Mouse (Mus musculus) T-helper 1 cell (primary cell): ENCODE measurements around the gene Ucn.

ENCODE experiments used
- in situ Hi-C: fragments of 300-600 bp; cut with MboI, MseI; formaldehyde crosslinking; loops from one replicate; pipeline ENCODE4 v1.15.1; 2025; ENCODE audit warnings: high pct_unique_total_duplicates

Gene Ucn

DNA sequence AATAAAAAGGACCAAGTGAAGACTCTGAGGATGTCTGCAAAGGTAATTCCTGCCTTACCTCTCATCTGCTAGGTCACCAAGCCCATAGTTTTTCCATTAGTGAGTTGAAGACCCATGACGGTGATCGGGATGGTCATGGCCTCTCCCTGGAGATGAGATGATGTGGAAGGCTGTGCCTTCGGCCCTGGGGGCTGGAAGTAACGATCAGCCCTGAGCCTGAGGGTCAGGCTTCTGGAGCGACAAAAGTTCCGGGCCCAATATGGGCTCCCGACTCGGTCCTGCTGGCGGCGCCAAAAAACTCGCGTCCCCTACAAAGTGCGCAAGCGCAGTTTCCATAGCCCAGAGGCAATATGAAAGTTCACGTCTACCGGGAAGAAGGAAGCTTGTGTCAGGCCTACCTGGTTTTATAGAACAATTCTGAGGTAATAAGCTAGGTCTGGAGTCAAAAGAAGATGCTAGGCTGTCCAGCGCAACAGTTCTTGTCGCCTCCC is 30.6 kb downstream of the Ucn start, which contains the start of gene Slc30a3:
TSS of gene Slc30a3 (minus strand) at position 238 of the 491 bp plus-strand sequence.
- in situ Hi-C loops, result loop anchor here (10.0 kb wide), 1 partner anchor 553 kb away; no protein-coding TSS in a partner anchor

DNA sequence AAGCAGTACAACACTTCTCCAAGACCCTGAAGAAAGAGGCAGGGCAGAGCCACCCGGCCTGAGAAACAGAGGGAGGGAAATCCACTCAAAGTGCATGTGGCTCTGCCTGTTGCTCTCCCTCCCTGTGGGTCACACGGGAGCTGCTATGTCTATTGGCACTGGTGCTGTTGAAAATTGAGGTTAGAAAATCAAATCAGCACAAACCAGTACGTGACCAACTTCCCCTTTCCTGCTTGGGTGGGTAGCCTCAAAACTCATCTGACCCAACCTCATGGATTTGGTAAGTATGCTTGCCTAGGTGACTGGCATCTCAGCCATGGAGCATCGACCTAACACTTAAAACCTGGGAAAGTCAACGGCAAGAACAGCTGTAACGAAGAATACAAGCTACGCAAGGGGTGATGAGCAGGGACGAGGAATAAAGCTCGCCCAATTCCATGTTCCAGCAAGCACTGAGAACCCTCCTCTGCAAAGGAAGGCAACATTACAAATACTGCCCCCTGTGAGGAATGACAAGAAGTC is 32.8 kb downstream of the Ucn start, which contains the start of gene Dnajc5g:
TSS of gene Dnajc5g (plus strand) at position 472 of the 522 bp plus-strand sequence.
- in situ Hi-C loops, result loop anchor here (10.0 kb wide), 1 partner anchor 551 kb away; no protein-coding TSS in a partner anchor

- in situ Hi-C loops, result no loop called here
These were observed 42.7 kb downstream of the Ucn start for GRCm38 (mm10) chr5:31095711-31096480.

DNA sequence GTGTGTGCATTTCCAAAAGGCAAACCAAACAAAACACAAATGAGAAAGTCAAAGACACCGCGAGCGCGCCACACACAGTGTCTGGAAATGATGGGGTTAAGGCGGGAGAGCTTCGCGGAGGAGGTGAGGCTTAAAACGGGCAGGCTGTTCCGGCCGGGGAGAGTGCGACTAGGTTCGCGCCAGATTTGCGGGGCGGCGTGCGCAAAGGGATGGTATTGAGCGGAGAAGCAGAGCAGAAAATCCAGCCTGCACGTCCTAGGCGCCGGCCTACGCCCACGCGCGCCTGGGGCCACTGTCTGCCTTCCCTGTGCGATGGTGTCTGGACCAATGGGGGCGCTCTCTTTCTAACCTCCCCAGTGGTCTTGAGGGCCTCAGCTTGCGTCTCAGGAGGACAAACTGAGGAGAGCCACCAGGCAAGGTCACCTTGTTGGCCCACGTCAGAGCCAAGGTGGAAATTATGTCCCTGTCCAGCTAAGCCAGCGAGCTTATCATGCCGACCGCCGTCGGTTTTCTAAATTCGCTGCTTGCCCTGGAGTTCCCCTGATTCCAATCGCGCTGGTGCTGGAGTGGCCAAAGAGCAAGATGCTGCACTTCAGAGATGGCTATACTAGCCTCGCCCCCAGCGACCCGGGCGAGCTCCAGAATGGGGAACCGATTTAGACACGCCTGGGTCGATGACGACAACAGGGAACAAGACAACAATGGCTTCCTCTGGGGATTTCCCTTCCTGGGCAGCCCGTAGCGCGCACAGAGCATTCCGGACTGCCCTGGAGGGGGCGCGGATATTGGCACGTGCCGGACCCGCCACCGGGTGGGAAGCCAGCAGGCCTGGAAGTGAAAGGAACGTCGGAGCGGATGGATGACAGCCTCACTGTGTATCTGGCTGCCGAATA is 43.6 kb downstream of the Ucn start:
- in situ Hi-C loops, result no loop called here

DNA sequence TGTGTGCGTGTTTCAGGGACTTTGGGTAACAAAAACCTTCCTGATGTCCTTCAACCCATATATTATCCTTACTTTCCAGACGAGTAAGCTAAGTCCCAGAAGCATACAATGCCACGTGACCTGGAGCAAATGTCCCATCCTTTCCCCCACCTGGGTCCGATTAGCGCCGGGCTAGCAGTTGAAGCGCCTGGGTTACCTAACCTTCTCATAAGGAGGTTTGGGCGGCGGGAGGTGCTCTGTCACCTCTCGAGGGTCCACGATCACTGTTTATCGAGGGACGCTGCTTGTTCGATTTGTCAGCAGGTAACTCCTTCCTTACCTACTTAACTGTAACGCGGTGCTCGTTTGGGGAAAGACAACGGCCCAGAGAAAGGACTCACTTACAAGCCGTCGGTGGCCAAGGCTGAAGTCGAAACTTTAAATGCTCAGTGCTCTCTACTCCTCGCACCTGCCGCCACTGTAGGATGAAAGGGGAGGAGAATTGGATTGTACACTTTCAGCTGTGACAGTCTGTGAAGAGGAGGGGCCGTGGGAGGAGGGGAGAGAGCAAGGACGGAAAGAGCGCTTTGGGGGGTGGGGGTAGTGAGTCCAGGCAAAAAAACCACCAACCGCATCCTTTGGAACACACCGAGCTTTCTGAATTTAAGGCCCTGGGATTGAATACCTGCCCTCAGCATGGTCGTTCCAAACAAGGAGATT is 44.4 kb downstream of the Ucn start:
- in situ Hi-C loops, result no loop called here

DNA sequence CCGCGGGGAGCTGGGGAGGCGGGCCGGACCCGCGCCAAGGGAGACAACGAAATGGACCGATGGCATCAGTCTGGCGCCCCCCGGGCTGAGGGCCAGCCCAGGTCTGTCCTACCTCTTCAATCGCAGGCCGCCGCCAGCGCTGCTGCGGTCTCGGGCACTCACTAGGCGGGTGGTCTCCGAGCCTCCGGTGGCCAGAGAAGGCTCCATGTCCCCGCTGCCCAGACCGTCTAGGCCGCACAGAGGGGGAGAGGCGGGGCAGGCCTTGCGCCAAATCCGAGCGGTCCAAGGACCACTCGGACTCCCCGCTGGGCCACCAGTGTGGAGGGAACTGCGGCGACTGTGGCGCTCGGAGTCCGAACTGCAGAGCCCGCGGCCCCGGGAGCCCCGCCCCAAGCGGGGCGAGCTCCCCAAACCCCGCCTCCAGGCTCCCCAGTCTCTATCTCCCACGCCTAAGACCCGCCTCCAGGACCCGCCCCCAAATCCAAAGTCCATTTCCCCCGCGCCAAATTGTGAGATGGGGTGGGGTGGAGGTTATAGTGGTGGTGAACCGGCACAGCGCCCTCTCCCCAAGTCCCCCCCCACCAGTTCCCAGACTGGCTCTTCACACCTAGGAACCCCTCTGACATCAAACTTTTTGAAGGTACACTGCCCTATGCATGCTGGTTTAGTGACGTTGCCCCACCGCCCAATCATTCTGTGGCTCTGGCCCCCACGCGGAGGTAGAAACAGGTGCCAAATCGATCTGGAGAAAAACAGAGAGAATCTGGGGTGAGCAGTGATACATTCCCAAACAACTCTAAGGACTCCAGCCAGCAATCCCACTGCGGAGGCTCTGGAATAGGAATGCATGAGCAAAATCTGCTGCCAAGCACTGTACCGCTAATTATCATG is 45.2 kb downstream of the Ucn start:
- in situ Hi-C loops, result no loop called here

GRCm38 (mm10) chr5:31092231-31092975 is 46.2 kb downstream of the Ucn start:
- in situ Hi-C loops, result no loop called here
